Mouse (Mus musculus) MEL-GATA-1-ER (cell line): Measurements from ENCODE around the gene Itpr2.

Experiments used
- DNase-seq: peaks from one replicate; pipeline ENCODE4 v3.0.0-alpha.2; 2012; ENCODE audit warnings: low read depth; ENCODE audit errors: extremely low read depth

Gene Itpr2

GRCm38 (mm10) chr6:146229519-146229918 lies 272.5 kb downstream of the Itpr2 start:
- no peak for DNase-seq

- DNase-seq, result no peak
These were observed 274.0 kb downstream of the Itpr2 start for GRCm38 (mm10) chr6:146228048-146228447.

- no peak for DNase-seq
These were observed 279.5 kb downstream of the Itpr2 start for GRCm38 (mm10) chr6:146222403-146223063.

GRCm38 (mm10) chr6:146221371-146222336 lies 280.4 kb downstream of the Itpr2 start:
- DNase-seq, result peak; percentile 43

DNA sequence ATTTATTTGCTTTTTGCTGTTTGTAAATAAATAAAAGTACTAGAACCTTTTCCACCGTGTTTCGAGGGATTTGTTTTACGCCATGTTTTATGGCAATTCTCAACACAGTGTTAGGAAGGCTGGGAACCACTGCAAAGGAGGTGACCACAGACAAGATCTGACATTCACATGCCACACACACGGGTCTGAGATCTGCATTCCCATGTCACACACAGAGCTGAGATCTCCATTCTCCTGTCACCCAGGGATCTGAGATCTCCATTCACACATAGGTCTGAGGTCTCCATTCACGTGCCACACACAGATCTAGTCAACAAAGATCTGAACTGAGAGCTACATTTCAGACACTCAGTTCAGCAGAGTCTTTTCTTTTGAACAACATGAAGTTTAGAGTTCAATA lies 282.0 kb downstream of the Itpr2 start:
- DNase-seq, result no peak

DNA sequence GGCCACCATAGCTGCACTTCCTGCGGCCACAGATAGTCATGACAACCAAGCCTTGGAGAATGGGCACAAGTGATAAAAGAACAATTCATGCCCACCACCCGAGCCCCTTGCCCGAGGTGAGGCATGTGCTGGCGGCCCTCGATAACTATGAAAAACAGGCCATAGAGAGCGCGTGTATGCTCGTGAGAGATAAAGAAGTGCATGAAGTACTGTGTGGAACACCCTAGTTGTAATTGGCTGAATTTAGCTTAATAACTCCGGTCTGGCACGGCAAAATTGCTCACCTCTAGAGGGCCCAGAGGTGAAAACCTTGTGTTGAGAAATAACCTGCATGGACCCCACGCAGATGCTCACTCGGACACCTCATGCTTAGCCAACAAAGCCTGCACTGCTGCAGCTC lies 282.5 kb downstream of the Itpr2 start:
- DNase-seq, result peak; percentile 42

- DNase-seq, result no peak
These were observed 286.7 kb downstream of the Itpr2 start for GRCm38 (mm10) chr6:146215302-146215701.

- DNase-seq, result no peak
These were observed 289.7 kb downstream of the Itpr2 start for GRCm38 (mm10) chr6:146212339-146212738.

GRCm38 (mm10) chr6:146211233-146211632 lies 290.8 kb downstream of the Itpr2 start:
- no peak for DNase-seq

GRCm38 (mm10) chr6:146208983-146209382 lies 293.0 kb downstream of the Itpr2 start:
- DNase-seq, result no peak

DNA sequence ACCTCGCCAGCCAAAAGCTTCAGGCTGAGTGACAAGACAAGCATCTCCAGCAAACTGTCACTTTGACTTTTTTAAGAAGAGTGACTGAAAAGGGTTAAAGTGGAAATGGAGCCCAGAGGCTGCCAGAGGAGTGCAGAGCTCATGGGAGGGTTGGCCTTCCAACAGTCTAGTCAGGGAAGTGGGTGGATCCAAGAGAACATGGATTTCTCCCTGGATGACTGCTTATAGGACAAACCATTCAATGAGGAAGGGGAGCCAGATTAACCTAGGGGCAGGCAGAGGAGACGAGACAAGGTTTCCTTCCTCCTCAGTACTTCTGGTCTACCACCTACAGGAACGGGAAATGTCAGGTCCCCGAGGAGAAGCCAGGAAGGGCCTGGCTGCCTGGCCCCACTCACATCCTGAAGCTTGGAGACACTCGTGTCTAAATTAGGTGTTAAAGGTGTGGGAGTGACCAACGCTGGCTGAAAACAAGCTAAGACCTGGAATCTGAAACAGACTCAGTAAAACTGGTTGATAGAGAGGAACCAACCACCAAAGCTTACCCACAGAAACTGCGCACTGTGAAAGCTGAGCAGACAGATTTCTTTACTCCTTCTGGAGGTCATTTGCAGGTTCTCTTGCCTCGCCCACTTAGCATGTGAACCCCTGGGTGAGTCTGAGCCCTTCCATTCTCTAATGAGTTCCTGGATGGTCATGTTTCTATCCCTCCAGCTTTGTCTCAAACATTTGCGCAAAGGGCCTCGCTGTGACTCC lies 294.6 kb downstream of the Itpr2 start:
- no peak for DNase-seq

- no peak for DNase-seq
These were observed 296.9 kb downstream of the Itpr2 start for GRCm38 (mm10) chr6:146205136-146205535.

DNA sequence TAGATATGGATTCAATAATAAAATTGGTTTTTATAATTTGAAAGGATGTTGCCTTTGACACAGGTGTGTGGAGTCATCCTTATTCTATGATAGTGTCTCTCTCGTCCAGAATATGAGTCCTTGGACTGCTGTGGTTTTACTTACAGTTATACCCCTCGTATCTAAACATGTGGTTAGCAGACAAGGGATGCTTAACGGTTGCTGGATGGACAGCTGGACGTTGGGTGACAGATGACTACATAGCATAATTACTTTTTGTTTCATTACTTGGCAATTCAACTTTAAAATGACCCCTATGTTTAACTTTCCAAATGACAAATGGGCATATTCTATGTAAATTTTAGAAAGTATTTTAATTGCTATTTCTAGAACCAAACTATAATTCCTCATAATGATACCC lies 297.6 kb downstream of the Itpr2 start:
- no peak for DNase-seq

DNA sequence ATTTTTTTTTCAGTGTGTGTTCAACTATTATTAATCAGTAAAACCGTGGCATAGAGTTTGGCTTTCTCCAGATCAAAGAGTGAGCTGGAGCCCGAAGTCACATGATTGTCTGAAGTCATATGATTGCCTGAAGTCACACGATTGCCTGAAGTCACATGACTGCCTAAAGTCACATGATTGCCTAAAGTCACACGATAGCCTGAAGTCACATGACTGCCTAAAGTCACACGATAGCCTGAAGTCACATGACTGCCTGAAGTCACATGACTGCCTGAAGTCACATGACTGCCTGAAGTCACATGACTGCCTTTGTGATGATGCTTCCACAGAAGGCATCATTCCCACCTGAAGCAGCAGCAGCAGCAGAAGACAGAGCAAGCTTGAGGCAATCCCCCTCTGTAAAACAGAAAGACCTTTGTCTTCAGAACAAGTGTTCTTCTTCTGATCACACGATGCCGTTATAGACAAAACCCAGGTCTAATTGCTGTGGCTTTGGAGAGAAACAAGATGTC lies 304.1 kb downstream of the Itpr2 start:
- DNase-seq, result no peak

GRCm38 (mm10) chr6:146196701-146197100 lies 305.3 kb downstream of the Itpr2 start:
- DNase-seq, result no peak

DNA sequence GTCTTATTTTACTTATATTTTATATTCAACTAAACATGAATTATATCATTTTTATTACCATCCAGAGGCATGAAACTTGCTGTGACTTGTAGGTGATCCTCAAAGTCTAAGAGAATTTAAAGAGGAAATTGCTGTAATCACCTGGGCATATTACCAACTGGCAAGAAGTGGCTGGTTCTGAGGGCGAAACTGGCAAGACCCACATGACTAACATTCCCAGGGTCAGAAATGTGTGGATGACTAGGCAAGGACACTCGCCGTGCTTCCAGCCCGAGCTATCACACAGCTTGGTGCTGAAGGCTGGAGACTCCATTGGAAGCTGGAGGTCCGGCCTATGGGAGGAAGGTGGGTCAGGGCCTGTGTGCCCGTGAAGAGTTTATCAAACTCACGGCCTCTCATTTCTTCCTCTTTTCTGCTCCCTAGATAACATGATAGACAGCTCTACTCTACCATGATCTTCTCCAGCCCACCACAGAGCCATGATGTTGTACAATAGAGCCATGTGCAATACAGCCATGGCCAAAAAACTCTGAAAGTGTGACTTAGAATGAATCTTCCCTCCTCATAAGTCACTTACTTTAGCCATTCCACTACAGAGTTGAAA lies 306.1 kb downstream of the Itpr2 start:
- no peak for DNase-seq

DNA sequence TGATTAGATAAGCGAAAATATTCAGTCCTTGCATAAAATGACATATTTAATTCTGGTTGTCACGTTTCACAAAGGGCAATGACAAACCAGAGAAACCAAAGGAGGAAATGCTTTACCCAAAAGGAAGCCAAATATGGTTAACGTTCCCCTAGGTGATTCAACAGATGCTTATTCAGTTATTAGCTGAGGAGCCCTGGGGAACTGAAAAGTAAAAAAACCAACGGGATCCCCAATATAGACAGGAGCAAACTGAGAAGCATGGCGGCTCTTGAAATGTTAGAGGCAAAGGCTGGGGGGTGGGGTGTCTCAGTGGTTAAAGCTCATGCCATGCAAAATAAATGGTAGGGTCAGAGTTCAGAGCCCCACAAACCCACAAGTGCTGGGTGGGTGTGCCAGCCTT lies 310.1 kb downstream of the Itpr2 start:
- no peak for DNase-seq

- DNase-seq, result no peak
These were observed 312.0 kb downstream of the Itpr2 start for GRCm38 (mm10) chr6:146190006-146190405.

- no peak for DNase-seq
These were observed 316.5 kb downstream of the Itpr2 start for GRCm38 (mm10) chr6:146185532-146185931.

- DNase-seq, result no peak
These were observed 317.3 kb downstream of the Itpr2 start for GRCm38 (mm10) chr6:146184771-146185170.

GRCm38 (mm10) chr6:146174644-146175250 lies 327.3 kb downstream of the Itpr2 start:
- DNase-seq, result no peak
